Mouse (Mus musculus) cerebellum, postnatal 14 days (tissue): ENCODE results near the gene Pdxk.
A peak's percentile ranks its signal among the peaks of the same experiment; 100 is the strongest.
"Not testable (repeated sequence)": the region's sequence is repeated elsewhere in the genome, so short reads cannot be mapped to it uniquely, and the experiment has no call there.

ENCODE experiments used
- DNase-seq, 2 experiments: peaks; one replicate each; pipeline ENCODE4 v3.0.0; 2021; ENCODE audit warnings: mixed read lengths in 2 of 2

Pdxk gene

DNA sequence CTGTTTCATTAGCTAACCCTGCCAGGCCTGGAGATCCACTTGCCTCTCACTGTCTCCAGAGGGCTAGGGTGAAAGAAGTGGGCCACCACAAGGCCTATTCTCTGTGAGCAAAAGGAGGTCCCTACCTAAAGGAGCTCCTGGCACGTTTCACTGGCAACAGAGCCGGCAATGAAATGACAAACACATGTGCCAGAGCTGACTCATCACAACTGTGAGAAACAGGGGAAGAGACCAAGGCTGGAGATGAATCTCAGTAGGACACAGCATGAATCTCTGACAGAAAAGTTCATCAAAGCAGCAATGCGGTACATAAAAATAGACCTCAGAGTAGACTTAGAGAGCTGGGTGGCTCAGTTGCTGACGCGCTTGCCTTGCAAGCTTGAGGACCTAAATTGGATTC, 46.9 kb downstream of the Pdxk start:
- DNase-seq: no peak

DNA sequence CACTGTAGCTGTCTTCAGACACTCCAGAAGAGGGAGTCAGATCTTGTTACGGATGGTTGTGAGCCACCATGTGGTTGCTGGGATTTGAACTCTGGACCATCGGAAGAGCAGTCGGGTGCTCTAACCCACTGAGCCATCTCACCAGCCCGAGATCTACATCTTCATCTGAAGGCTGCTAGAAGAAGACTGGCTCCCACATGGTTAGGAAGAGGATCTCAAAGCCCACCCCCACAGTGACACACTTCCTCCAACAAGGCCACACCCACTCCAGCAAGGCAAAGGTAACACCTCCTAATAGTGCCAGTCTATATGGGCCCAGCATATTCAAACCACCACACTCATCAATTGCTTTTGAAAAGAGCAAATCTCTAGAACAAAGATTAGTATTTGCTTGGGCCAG, 49.8 kb downstream of the Pdxk start:
- DNase-seq: not testable (repeated sequence)

DNA sequence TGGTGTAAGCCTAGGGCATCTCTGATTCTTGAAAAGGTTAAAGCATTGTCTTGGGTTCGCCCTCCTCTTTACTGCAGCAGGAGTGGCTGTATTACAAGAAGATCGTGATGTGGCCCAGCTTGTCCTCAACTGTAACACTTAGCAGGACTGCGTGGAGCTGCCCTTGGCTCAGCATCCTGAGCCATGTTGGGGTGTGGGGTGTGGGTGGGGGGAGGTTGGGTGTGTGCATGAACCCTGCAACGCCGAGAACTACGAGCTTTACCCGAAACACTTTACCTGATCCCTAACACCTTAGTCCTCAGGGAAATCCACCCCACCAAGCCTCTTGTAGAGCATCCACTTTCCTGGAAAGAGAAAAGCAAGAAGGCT, 51.6 kb downstream of the Pdxk start:
- DNase-seq: no peak

DNA sequence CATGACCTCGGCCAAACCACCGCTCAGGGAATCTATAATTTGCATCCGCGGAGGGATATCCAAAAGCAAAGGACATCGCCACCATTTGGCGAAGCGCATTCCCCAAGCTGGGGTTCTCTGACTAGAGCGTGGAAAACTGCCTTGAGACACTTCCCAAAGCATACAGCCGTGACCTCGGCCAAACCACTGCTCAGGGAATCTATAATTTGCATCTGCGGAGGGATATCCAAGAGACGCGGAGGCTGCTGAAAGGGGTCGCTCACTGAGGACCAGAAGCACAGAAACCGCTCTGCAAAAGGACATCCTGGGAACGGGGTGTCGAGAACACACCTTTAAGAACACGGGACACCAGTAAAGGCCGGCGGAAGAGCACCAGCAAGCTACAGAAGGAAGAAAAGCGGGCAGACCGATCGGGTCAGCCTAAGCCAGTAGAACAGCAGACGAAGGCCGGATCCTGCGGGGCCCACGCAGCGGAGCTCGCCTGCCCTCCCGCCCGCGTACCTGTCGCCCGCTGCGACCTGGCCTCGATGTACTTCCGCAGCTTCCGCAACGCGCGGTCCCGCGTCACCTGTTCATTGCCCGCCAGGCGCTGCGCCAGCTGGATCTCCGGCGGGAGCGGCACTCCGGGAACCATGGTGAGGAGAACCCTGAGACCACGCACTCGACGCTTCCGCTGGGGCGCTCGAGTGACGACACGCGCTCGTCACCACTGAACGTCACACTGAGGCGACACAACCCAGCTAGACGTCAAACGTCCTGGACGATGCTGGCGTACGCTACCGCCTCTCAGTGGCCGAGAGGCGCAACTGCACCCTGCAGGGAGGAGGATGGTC, 52.2 kb downstream of the Pdxk start, which contains the start of gene Rrp1:
Gene Rrp1, minus strand, starts transcription at position 725 of the 833 bp plus-strand sequence.
- DNase-seq: peak; percentile 97 to 99

DNA sequence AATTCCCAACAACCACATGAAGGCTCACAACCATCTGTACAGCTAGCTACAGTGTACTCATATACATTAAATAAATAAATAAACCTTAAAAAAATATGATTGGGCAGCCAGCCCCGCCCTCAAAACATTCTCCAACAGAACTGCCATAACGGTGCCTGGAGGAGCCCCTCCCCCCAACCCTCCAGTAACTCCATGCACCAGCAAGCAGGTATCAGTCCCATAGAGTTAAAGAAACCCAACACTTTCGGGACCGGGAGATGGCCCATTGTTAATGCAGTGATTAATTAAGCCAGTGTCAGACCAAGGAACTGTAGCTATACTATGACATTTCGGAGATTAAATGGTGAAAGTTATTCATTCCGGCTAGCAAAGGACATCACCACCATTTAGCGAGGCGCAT, 52.9 kb downstream of the Pdxk start:
- peak; percentile 52 to 65 for DNase-seq

DNA sequence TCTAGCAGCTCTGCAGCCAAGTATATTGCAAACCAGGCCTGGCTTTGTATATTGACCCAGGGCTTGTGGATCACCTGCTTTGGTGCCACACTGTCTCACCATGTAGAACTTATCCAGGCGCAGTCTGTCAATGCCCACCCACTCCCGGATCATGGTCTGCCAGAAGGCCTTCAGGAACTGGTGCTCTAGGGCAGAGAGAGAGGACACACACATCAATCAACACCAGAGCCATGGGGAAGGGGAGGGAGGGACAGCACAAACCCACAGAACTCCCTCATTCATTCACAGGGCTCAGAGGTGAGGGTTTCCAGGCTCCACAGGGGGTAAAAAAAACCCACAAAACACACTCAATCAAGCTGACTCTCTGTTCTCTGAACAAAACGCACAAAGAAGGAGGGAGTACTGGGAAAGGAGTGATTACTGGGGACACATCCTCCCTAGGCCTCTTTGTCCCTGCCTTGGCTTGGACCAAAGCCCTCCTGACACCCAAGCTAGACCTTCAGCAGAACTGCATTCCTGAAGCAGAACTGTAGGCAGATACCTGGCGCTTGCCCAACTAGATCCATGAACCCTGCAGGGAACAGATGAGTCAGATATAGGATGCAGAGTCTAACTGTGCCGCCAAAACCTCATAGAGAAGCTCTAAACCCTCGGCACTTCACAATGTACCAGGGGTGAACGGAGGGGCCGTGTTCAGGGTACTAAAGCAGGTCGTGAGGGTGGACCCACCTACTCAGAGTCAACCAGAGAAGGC, 55.6 kb downstream of the Pdxk start:
- peak; percentile 46 to 48 for DNase-seq

DNA sequence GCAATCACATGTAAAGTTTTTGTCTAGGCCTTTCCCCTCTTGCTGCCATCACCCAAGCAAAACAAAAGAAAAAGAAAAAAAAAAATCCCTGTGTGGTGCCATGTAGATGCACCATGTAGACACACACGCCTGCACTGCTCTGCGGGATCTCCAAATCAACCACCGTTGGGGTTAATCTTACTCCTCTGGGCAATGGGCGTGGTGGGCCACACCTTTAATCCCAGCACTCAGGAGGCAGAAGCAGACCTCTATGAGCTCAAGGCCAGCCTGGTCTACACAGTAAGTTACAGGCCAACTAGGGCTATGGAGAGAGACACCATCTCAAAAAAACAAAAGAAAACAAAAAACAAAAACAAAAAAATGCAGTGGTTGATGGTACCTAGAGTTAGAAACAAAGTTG, 57.6 kb downstream of the Pdxk start:
- no peak for DNase-seq

DNA sequence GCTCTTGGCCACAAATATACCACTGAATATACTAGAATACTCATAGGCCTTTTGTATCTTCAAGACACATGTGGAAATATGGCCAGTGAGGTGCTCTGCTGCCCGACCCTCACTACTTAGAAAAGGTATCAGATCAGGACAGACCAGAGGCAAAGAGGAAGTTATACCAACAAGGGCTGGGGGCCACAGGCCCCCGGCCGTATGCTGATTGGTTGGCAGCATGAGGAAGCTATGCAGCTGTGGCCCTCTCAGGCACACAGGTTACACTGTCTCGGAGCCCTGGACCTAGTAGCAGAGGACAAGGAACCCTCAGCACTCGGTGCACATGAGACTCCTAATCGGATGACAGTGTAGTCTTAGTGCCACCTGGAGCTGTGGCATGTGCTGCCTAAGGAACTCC, 58.6 kb downstream of the Pdxk start:
- DNase-seq: no peak

DNA sequence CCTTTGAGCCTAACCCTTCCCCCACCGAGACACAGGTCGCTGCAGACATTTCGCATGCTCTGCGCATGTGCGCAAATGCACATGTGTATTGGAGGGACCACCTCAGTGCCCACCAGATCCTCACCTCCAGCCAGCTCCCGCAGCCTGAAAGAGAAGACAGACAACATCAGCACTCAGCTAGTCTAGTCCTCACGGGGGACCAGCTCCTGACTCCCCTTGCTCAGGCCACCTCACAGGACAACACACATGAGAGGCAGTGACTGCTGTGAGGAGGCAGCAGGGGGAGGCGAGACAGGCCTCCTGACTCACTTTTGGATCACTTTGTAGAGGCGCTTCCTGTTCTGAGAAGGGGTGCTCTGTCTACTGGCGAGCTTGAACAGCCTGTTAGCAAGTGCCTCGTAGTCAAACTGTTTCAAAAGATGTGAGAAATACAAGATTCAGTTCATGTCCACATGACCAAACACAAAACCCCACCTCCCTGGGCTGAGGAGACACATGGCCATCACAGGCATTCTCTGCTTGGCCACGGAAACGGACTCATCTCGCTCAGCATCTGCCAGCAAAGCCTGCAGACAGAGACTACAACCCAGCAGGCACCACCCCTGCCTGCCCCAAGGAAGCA, 62.4 kb downstream of the Pdxk start:
- no peak for DNase-seq

DNA sequence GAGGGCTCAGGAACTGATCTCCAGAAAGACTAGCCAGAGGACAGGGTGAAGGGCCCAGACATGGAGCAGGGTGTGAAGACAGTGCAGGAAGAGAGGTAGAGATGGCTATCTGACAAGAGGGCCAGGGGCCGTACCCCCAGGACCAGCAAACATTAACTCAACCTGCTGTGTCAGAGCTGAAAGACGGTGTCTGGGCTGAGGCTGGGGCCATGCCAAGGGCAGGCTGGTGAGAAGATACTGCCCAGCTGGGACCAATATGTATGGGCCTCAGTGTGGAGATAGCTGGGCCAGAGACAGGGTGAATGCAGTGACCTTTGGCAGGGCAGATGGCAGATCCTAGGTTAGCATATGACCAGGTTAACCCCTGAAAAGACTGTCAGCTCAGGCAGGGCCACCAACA, 63.6 kb downstream of the Pdxk start:
- DNase-seq: no peak

DNA sequence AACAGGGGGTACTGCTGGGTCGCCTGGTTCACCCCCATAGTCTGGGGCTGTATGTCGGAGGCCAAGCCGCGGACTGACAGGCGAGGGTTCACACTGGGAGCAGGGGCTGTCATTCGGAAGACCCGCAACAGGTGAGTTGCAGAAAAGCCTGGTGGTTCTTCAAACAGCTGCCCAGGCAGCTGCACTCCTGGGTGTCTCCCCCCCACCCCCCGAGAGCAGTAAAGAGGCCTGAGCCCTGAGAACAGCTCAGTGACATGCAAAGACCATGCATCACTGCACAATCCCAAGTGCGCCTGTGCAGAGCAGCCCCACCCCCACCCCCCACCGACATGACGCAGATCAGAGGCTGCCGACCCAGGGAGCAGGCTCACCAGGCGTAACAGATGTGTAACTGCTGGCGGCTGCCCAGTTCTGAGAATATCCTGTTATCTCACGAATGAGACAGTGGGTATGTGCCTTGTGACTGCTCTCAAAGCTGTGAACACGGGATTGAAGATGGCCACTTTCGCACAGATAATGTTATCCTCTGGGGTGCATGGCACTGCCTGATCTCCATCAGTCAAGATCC, 65.6 kb downstream of the Pdxk start:
- DNase-seq: peak in 1 of 2 experiments; percentile 47

DNA sequence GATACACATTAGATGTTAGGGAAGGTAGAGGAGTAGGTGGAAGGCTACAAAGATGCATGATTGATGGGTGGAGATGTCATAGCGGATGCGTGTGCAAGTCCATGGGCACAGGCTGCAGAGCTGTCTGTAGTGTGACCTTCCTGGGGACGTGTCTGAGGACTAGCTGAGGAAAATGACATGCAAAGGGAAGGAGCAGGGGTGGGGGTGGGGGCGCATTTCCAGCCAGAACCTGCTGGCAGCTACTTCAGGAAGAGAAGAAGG, 68.2 kb downstream of the Pdxk start:
- no peak for DNase-seq

DNA sequence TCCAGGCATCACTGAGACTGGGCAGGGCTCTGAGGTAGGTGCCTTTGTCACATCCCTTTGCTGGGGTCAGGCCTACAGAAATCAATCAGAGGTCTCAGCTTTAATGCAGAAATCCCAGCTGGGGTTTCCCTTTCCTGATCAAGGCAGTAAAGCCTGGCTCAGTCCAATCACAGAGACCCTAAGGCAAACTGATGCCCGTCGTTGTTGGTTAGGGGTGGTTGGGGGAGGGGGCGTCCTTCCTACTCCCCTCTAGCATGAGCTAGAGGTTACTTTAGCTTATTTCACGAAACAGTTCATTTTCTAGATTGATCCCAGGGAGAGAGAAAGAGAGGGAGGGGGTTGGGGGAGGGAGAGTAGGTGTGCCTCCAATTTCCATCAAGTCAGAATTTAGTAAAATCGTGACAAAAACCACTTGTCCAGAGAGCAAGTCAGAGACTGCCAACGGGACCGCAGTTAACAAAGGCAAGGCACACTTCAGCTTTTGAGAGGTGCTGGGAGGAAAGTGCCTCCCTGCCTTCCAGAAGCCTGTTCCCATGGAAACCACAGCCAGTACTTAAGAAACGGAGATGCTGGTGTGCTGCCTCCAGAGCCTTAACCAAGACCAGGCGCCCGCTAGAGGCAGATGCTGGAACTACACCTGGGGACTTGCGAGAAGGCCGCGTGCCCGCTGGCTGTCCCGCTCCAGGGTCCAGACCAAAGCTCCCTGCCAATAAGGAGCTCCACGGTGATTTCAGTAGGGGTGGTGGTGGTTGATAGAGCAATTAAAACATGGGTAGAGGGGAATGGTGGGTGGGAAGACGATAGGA, 68.8 kb downstream of the Pdxk start:
- peak; percentile 98 to 100 for DNase-seq

DNA sequence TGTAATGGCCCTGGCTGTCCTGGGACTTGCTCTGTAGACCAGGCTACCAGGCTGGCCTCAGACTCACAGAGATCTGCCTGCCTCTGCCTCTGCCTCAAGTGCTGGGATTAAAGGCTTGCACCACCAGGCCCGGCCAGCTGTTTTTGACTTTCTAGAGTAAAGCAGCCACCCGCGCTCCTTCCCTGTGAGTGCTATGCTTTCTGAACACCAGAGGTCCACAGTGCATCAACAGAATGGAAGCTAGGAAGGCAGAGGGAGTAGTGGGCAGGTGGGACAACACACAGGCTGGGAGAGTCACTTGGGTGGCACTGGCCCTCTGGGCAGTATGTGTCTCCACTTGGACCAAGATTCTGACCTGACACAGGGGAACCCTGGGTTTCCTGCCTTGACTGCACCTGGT, 69.4 kb downstream of the Pdxk start:
- DNase-seq: no peak

DNA sequence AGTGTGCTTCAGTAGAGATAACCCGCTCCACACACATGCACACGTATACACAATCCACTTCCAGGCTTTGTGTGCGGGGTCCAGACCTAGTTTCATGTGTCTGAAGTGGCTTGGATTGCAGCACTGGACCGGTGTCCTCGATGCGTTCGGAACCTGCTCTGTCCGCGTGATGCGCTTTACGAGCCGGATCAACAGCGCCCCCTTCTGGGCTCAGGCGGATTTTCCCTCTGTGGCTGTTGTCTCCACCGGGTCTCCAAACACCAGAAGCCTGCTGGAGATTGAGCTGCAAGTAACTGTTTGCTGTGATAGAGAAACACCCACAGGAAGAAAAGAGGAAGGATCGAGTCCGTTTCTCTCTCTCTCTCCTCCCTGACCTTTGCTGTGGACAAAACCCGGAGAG, 72.7 kb downstream of the Pdxk start:
- DNase-seq: peak; percentile 93

DNA sequence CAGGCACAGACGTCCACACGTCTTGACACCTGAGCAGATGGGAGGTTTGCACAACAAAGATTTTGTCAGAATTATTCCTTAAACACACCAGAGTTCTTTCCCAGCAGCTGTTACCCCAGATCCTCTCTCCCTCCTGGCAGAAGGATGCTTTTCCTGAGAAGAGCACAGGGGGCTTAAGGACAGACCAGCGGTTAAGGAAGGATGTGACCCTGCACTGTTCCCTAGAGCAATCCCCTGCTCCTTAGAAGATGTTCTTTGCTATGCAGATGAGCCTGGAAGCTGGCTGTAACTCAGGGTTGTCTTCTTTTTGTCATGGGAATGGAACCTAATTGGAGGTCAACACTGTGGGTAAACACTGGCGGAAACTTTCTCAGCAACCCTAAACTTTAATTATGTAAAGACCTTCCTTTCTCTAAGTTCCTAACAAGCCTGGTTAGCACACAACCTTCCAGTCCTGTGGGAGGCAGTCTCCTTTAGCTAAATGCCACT, 73.7 kb downstream of the Pdxk start:
- DNase-seq: no peak

DNA sequence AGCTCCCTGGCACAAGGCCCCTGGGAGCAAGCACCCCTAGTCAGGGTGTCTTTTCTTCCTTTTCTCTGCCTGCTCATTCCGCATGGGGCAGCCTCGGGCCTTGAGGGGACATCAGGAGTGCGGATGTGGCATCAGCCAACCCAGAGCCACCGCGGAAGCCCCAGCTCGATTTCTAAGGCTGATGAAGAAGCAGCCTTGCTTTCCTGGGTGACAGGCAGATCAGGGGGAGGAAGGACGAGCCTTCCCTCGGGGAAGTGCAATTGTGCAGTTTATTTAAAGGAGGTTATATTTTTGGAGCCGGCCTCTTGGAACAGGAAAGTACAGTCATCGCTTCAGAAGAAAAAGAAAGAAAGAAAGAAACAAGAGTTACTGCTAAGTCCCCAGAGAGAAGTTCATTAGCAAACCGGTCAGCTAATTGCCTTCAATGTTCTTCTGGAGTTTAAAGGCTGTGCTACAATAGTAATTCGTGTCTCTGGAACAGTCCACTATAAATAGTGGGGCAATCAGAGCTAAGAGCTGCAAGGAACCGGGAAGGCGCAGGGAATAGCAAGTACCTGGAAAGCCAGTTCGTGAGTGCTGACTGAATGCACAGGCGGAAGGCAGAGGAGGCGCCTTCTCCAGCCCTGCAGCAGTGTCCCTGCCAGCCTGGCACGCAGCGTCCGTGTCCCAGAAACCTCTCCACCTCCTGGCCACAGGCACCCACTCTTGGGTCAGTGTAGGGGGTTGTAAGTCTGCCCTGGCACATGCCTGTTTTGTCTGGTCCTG, 76.4 kb downstream of the Pdxk start:
- peak in 1 of 2 experiments; percentile 44 for DNase-seq
